Mouse (Mus musculus) ES-E14 (cell line): Measurements from ENCODE around the gene H1fx.

Experiments
- CHD2 ChIP-seq: IDR thresholded peaks from 2 replicates; pipeline ENCODE4 v1.6.1; 2014; ENCODE audit warnings: mild to moderate bottlenecking, low read depth, low read length, inconsistent platforms
- HCFC1 ChIP-seq: IDR thresholded peaks from 2 replicates; pipeline ENCODE4 v1.6.1; 2012; ENCODE audit warnings: low read length, inconsistent platforms, borderline replicate concordance; ENCODE audit not compliant: insufficient read depth
- MAFK ChIP-seq: IDR thresholded peaks from 2 replicates; pipeline ENCODE4 v1.6.1; 2014; ENCODE audit warnings: mild to moderate bottlenecking, low read depth, low read length, inconsistent platforms; ENCODE audit not compliant: insufficient read depth
- ZC3H11A ChIP-seq: IDR thresholded peaks from 2 replicates; pipeline ENCODE4 v1.6.1; 2012; ENCODE audit warnings: low read depth, mild to moderate bottlenecking, inconsistent platforms, low read length, borderline replicate concordance

DNA sequence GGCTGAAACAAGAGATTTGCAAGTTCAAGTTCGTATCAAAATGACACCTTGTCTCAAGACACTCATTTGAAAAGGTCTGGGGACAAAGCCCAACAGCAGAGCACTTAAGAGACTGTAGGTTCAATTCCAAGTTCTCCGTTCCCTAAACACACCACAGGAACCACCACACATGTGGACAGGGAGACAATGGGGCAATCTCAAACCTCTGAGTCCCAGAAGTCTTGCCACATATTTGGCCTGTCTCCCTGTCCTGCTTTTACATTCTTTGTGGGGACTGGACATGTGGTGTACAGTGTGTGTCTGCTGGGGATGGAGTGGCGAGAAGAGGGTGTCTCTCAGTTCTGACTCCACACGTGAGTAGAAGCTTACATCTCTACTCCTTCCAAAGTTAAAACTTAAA, 27.8 kb upstream of the H1fx start:
- TF ChIP-seq ZC3H11A (no peak), HCFC1 (no peak), MAFK (no peak), CHD2 (no peak)
